Mouse (Mus musculus) spleen, postnatal 4 days (tissue): ENCODE measurements around the gene Atxn1.

ENCODE experiments used
- DNase-seq, 2 experiments: peaks; one replicate each; pipeline ENCODE4 v3.0.0; 2022; ENCODE audit warnings: low spot score in 2 of 2

Gene Atxn1

DNA sequence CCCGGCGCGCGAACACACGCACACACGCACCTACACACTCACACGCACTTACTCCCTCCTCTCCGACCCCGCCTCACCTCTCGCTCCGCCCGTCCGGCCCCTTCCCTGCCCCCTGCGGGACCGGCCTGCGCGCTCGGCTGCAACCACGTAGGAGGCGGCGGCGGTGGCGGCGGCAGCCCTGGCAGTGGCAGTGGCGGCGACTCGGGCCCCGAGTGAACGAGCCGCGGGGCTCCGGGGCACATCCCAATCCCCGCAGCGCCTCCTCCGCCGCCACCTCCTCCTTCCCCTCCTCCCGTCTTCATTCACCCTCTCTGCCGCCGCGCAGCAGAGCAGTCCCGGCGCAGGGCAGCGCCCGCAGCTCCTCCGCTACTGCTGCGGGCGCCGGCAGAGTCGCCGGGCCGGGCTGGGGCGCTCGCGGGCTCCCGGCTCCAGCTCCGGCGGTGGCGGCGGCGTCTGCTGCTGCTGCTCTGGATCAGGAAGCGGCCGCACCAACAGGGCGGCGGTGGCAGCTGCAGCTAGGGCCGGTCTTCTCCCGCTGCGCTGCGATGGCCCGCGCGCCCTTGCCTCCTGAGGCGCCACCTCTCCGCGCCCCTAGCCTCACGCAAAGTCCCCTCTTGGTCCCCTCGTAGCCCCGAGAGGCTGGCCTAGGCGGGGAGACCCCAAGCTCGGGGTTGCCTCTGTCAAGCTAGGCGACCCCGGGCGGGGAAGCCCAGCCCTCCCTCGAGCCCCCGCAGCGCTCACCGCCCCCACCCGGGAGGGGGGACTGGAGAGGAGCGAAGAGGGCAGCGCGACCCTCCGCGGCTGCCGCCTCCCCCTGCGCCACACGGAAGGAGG is 1.1 kb downstream of the Atxn1 start:
- peak; percentile 69 to 85 for DNase-seq

GRCm38 (mm10) chr13:45962776-45963175 is 2.0 kb downstream of the Atxn1 start:
- DNase-seq = no peak

- DNase-seq = no peak
These were observed 2.8 kb downstream of the Atxn1 start for GRCm38 (mm10) chr13:45961871-45962630.

GRCm38 (mm10) chr13:45960311-45960965 is 4.4 kb downstream of the Atxn1 start:
- no peak for DNase-seq

GRCm38 (mm10) chr13:45958306-45958705 is 6.5 kb downstream of the Atxn1 start:
- DNase-seq = no peak

GRCm38 (mm10) chr13:45957629-45958028 is 7.2 kb downstream of the Atxn1 start:
- no peak for DNase-seq

GRCm38 (mm10) chr13:45956287-45956686 is 8.5 kb downstream of the Atxn1 start:
- no peak for DNase-seq

- DNase-seq = no peak
These were observed 9.3 kb downstream of the Atxn1 start for GRCm38 (mm10) chr13:45955370-45956055.

- no peak for DNase-seq
These were observed 11.7 kb downstream of the Atxn1 start for GRCm38 (mm10) chr13:45953098-45953497.

DNA sequence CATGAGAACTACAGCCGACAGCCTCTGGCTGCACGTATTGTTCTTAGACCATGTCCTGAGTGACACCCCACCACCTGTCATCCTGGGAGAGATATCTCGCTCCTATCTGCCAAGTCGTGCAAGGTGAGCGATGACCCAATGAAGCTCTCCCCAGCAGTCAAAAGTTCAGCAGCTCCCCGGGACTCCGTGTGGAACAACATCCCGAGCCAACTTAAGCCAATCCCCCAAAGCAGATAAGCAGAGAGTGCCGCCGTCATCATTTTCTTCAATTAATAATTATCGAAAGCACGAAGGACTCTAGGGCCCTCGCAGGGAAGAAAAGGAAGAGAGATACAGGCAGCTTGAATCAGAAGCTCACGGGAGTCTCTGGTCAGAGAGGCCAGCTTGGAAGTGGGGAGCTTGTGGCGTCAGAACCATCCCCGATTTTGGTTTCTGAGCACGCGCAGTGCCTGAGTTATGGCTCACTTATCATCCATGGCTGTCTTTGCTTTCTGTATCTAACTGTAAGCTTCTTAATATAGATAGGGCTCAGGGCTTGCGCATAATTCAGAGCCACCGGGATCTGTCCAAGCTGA is 13.7 kb downstream of the Atxn1 start:
- DNase-seq = no peak

- DNase-seq = no peak
These were observed 14.4 kb downstream of the Atxn1 start for GRCm38 (mm10) chr13:45950355-45950861.

DNA sequence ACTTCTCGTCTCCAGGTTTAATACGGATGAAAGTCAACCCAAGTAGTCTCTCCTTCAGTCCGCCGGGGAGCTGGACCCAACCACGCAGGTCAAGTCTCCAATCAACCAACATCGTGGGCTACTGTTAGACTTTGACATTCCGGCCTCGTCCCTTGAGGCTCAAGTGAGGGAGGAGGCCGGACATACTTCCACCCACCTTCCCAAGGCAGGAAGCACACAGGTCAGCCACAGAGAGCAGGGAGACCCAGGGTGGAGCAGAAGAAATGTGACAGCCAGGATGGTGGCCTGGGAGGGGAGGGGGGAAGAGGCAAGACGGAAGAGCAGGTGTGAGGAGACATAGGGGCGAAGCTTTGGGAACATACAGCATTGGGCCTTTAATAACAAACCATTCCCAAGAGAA is 18.7 kb downstream of the Atxn1 start:
- no peak for DNase-seq

DNA sequence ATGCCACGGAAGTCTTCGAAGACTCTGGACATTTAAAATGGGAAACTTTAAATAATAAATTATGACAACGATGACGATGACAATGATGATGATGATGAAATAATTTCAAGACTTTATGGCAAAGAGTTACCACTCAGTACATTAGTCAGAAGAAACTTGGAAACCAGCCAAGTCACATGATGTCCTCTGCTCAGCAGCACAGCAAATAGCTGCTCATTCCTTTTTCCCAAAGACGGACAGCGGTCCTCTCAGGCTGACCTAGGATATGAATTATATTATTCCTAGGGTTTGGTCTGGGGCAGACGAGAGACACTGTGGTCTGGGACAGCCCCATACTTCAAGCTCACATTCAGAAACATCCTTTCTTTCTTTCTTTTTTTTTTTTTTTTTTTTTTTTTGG is 22.5 kb downstream of the Atxn1 start:
- no peak for DNase-seq

GRCm38 (mm10) chr13:45940714-45941113 is 24.1 kb downstream of the Atxn1 start:
- no peak for DNase-seq

DNA sequence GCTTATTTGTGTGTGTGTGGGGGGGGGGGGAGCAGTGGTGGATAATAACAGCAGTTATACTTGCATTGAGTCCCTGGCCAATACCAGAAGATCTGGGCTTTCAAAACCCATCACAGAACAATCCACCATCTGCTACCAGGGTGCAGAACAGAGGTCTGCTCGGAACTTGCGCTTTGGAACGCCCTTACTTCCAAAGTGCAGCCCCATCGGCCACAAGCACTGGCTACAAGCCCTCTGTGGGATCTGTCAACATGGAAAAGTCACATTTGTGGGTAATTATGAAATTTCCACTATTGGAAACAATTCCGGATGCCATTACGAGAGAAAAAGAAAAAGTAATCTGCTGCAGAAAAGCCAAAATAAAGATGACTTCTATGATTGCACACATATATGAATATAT is 25.2 kb downstream of the Atxn1 start:
- DNase-seq = no peak

DNA sequence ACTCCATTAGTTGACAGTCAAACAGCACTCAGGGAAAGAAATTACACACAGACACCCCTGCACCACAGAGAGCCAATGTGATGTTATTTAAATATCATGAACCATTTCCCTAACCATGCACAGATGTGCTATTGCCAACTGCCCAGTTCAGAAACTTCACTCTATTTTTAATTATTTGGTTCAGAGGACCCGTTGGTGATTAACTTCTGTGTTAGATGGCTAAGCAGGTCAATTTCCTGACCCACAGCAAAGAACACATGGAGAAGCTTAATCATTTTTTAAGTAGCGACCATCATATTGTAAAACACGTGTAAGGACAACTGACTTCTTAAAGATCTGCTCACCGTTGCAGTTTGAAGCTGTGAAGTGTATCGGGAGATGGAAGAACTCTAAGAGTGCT is 26.7 kb downstream of the Atxn1 start:
- no peak for DNase-seq

DNA sequence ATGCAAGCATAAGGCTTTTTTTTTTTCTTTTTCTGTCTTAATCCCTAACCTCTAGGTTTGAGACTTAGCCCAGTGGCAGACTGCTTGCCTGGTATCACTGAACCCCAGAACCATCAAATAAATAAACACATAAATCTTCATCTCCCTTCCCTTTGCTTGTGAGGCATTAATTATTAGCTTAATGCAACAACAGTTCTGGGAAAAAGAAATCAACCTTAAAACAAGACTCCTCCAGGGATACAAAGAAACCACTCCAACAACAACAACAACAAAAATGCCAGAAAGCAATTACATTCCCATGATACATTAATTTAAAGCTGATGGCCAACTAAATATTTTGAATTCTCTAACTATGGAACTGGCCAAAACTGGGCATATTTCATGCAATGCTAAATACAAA is 28.0 kb downstream of the Atxn1 start:
- no peak for DNase-seq

DNA sequence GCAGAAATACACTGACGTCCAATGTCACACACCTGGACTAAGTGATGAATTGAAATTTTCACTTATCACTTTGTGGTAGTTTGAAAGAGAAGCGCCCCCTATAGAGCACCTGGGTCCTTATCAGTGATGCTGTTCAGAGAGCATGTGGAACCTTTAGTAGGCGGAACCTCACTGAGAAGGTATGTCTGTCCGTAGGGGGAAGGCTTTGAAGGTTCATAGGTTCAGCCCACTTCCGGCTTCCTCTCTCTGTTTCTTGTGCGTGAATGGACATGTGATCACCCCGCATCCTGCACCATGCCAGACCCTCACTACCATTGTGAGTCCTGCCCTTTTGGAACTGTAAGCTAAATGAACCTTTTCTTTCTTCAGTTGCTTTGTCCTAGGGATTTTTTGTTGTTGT is 29.0 kb downstream of the Atxn1 start:
- DNase-seq = no peak

GRCm38 (mm10) chr13:45934841-45935240 is 30.0 kb downstream of the Atxn1 start:
- DNase-seq = no peak

GRCm38 (mm10) chr13:45934085-45934484 is 30.7 kb downstream of the Atxn1 start:
- DNase-seq = no peak

DNA sequence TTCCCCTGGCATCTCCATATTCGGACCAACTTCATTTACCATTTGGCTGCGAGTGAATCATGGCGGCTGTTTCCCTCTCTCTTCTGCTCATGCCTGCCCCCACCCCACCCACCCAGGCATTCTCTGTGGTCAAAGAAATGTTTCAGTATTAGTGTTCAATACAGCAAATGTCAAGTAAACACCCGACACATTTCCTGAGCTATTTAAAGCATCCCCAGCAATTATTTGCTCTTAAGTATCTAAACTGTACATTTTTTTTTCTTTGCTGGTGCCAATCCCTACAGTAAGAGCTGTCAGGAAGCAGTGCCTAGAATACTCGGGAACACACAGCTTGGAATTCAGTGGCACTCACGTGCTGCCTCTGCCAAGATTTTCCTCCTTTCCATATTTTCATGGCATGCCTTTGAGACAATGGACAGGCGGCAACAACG is 32.3 kb downstream of the Atxn1 start:
- DNase-seq = no peak
